ENCODE assay signal across 13 mouse cellular contexts in genomic region chr2:72557161-72557560, GRCm38 (mm10).
A peak's percentile ranks its signal among the peaks of the same experiment; 100 is the strongest.
DNase-seq lines count a peak whose midpoint lies in the region; ATAC-seq and TF ChIP-seq lines count a peak whose summit lies in the region.
"Had no signal": no experiment of that assay in that cellular context is flagged by ENCODE, and none has a peak within 500 bp of the region (broad histone marks: within the 10 kb centered on the region; RNA-seq: fewer than 3 reads in every experiment).

No protein-coding gene starts in this region.

- ATAC-seq in kidney, embryonic 15.5 days (replicated peaks; ENCODE audit: low FRiP score) = no peak
- no peak for ATAC-seq in embryonic facial prominence, embryonic 13.5 days (ENCODE audit: insufficient number of reproducible peaks, insufficient read depth, low FRiP score, low TSS enrichment, low read depth)
- peak; percentile 24; the same call in 1 of the 2 replicates for ATAC-seq in limb, embryonic 13.5 days (ENCODE audit: low FRiP score, low read depth)
- no peak for ATAC-seq in megakaryocyte, adult 5-6 weeks (ENCODE audit: poor library complexity, severe bottlenecking)

- H3K9me3 ChIP-seq in kidney, embryonic 15.5 days (replicated peaks) = no peaks in the 10 kb centered on the region
- H3K9me3 ChIP-seq in embryonic facial prominence, embryonic 13.5 days = no peaks in the 10 kb centered on the region
- H3K9me3 ChIP-seq in limb, embryonic 13.5 days = no peaks in the 10 kb centered on the region
- H3K9me3 ChIP-seq: hindbrain, embryonic 13.5 days had no signal

- DNase-seq in kidney, adult 18-20 months = no peak
- peak; percentile 21 for DNase-seq in brain, embryonic 14.5 days (ENCODE audit: low read depth)
- no peak for DNase-seq in cerebellum, adult 2 months
- DNase-seq: adrenal gland, postnatal 25 days; cerebellum, adult 8-10 months; thymus, postnatal 4 days had no signal

- peaks cover 13% of the 10 kb centered on the region for H3K4me1 ChIP-seq in kidney, embryonic 15.5 days
- H3K4me1 ChIP-seq in embryonic facial prominence, embryonic 13.5 days = peaks cover 25% of the 10 kb centered on the region
- peaks cover 36% of the 10 kb centered on the region for H3K4me1 ChIP-seq in limb, embryonic 13.5 days
- H3K4me1 ChIP-seq in cerebellum, adult 2 months (ENCODE audit: control insufficient read depth, insufficient read depth, low read length) = no peaks in the 10 kb centered on the region

- no peak for TF ChIP-seq POLR2A in brain, embryonic 14.5 days (IDR thresholded peaks at IDR 0.05; ENCODE audit: borderline replicate concordance, extremely low read depth, insufficient read depth, insufficient read length, poor library complexity, severe bottlenecking)
- TF ChIP-seq POLR2A in cerebellum, adult 2 months (IDR thresholded peaks at IDR 0.05; ENCODE audit: borderline replicate concordance, insufficient read depth, low read length) = no peak

- no peak overlapping the region for H3K9ac ChIP-seq in kidney, embryonic 15.5 days
- H3K9ac ChIP-seq in embryonic facial prominence, embryonic 13.5 days = no peak overlapping the region
- peak overlapping the region; percentile 48; the same call in 1 of the 2 replicates for H3K9ac ChIP-seq in limb, embryonic 13.5 days
- H3K9ac ChIP-seq: hindbrain, embryonic 13.5 days had no signal

- no peak overlapping the region for H3K4me2 ChIP-seq in kidney, embryonic 15.5 days
- peak overlapping the region; percentile 29 for H3K4me2 ChIP-seq in embryonic facial prominence, embryonic 13.5 days
- peak overlapping the region; percentile 48 for H3K4me2 ChIP-seq in limb, embryonic 13.5 days (replicated peaks)
- H3K4me2 ChIP-seq: hindbrain, embryonic 13.5 days had no signal

- no peak for TF ChIP-seq CTCF in brain, embryonic 14.5 days (IDR thresholded peaks at IDR 0.05; ENCODE audit: borderline replicate concordance, extremely low read depth, insufficient read depth, insufficient read length)
- no peak for TF ChIP-seq CTCF in cerebellum, adult 2 months (IDR thresholded peaks at IDR 0.05; ENCODE audit: borderline replicate concordance, insufficient read depth, low read depth, low read length)

- WGBS in kidney, embryonic 15.5 days = 31% methylated on average over 3 of the region's 3 CpGs
- 17% methylated on average over 3 of the region's 3 CpGs for WGBS in embryonic facial prominence, embryonic 13.5 days
- WGBS in limb, embryonic 13.5 days = 9% methylated on average over 3 of the region's 3 CpGs
- 59% methylated on average over 3 of the region's 3 CpGs for WGBS in cerebellum, adult 2 months

- no peak overlapping the region for H3K4me3 ChIP-seq in kidney, embryonic 15.5 days (replicated peaks)
- no peak overlapping the region for H3K4me3 ChIP-seq in embryonic facial prominence, embryonic 13.5 days
- H3K4me3 ChIP-seq in limb, embryonic 13.5 days = no peak overlapping the region
- H3K4me3 ChIP-seq in cerebellum, adult 2 months (replicated peaks; ENCODE audit: insufficient read depth, low read depth, low read length) = no peak overlapping the region
- H3K4me3 ChIP-seq: hindbrain, embryonic 13.5 days; layer of hippocampus, adult 2 months; myocyte had no signal

- no peaks in the 10 kb centered on the region for H3K27me3 ChIP-seq in kidney, embryonic 15.5 days
- no peaks in the 10 kb centered on the region for H3K27me3 ChIP-seq in embryonic facial prominence, embryonic 13.5 days
- no peaks in the 10 kb centered on the region for H3K27me3 ChIP-seq in limb, embryonic 13.5 days
- H3K27me3 ChIP-seq in cerebellum, adult 2 months (ENCODE audit: control insufficient read depth, insufficient read depth, low read length) = no peaks in the 10 kb centered on the region; the same call in 1 of the 2 replicates

- no peaks in the 10 kb centered on the region for H3K36me3 ChIP-seq in kidney, embryonic 15.5 days
- H3K36me3 ChIP-seq in embryonic facial prominence, embryonic 13.5 days = no peaks in the 10 kb centered on the region
- H3K36me3 ChIP-seq in limb, embryonic 13.5 days = no peaks in the 10 kb centered on the region
- H3K36me3 ChIP-seq: hindbrain, embryonic 13.5 days had no signal

- H3K27ac ChIP-seq in kidney, embryonic 15.5 days = peak overlapping the region; percentile 49; the same call in 1 of the 2 replicates
- H3K27ac ChIP-seq in embryonic facial prominence, embryonic 13.5 days = peak overlapping the region; percentile 84
- H3K27ac ChIP-seq in limb, embryonic 13.5 days = peak overlapping the region; percentile 90
- no peak overlapping the region for H3K27ac ChIP-seq in cerebellum, adult 2 months (ENCODE audit: insufficient read depth, low read length)
- H3K27ac ChIP-seq: hindbrain, embryonic 13.5 days; layer of hippocampus, adult 2 months had no signal
